Mouse (Mus musculus): ENCODE results near the gene Aldh16a1. TPM values are rescaled to one million over a fixed set of nuclear protein-coding genes. Genes with fewer than 3 reads are reported as not detected.

The Aldh16a1 gene
- polyA plus RNA-seq, 1 experiment = 106 TPM

DNA sequence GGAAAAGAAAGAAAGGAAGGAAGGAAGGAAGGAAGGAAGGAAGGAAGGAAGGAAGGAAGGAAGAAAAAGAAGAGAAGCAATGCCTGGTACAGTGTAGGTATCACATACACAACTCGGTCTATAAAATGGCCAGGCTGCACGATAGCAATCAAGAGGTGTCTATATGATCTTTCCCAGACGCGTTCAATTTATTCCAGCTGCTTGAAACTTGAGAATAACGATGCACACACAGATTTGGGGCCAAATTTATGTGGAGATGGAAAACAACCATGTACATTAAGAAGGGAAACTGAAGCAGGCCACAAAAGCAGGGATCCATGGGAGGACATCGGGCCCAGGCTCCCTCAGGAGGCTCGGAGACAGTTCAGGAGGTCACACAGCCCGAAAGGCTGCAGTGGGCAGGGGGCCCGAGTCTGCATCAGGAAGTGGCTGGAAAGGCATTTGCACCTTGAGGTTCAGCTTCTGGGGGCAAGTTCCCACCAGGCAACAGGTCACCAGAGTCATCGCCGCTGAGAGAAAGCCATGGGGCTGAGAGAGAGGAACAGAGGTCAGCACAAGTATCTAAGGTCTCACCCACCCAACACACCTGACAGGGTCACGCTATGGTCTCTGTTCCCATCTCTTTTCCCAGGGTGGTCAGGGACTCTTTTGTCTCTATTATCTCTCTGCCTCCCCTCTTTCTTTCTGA lies 61.4 kb downstream of the Aldh16a1 start:
- Histone ChIP-seq H3K4me3 (ENCODE audit: insufficient read depth, low read depth, low read length) (no peak overlapping the region), H3K4me1 (ENCODE audit: control insufficient read depth, insufficient read depth, low read length) (peaks cover 5% of the 10 kb centered on the region; the same call in 1 of the 2 replicates), H3K27me3 (replicated peaks; ENCODE audit: control insufficient read depth, insufficient read depth, low read length) (no peaks in the 10 kb centered on the region), H3K27ac (ENCODE audit: insufficient read depth, low read depth, low read length) (no peak overlapping the region), H3K36me3 (ENCODE audit: control insufficient read depth, insufficient read depth, low read length) (no peaks in the 10 kb centered on the region)
- 54% methylated on average over 12 of the region's 12 CpGs for WGBS
- TF ChIP-seq POLR2A (IDR thresholded peaks at IDR 0.05; ENCODE audit: low read depth, low read length) = no peak
- TF ChIP-seq CTCF (conservative IDR thresholded peaks at IDR 0.05; ENCODE audit: insufficient read depth, insufficient read length, low read depth, low read length) = no peak
- no peak for DNase-seq

DNA sequence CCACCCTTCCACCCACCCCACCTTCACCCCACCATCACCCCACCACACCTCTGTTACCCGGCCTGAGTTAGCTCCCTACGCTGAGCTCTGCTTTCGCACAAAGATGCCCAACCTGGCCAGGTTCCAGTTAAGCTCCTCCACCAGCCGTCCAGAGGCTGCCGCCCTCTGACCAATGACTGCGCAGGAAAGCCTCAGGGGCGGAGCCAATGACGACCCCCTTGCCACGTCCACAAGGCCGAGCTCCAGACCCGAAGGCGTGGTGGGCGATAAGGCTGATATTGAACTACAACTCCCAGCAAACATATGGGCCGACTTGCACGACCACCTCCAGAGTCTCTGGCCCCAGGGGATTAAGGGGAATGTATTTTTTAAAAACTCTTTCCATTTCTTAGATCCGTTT lies 62.3 kb downstream of the Aldh16a1 start, which contains the start of gene Rcn3:
Gene Rcn3 (minus strand): TSS at position 174 of the 400 bp plus-strand sequence.
- WGBS = 1% methylated on average over 16 of the region's 16 CpGs
- Histone ChIP-seq H3K27me3 (replicated peaks; ENCODE audit: control insufficient read depth, insufficient read depth, low read length) (no peaks in the 10 kb centered on the region), H3K4me3 (ENCODE audit: insufficient read depth, low read depth, low read length) (peak within 1 kb of the TSS; percentile 49), H3K27ac (ENCODE audit: insufficient read depth, low read depth, low read length) (no peak within 1 kb of the TSS), H3K4me1 (ENCODE audit: control insufficient read depth, insufficient read depth, low read length) (no peaks in the 10 kb centered on the region), H3K36me3 (ENCODE audit: control insufficient read depth, insufficient read depth, low read length) (no peaks in the 10 kb centered on the region)
- TF ChIP-seq POLR2A (IDR thresholded peaks at IDR 0.05; ENCODE audit: low read depth, low read length) = no peak
- TF ChIP-seq CTCF (conservative IDR thresholded peaks at IDR 0.05; ENCODE audit: insufficient read depth, insufficient read length, low read depth, low read length) = no peak
- peak; percentile 77 for DNase-seq

GRCm38 (mm10) chr7:45091001-45091990 lies 63.1 kb downstream of the Aldh16a1 start:
- no peak for TF ChIP-seq POLR2A (IDR thresholded peaks at IDR 0.05; ENCODE audit: low read depth, low read length)
- TF ChIP-seq CTCF (conservative IDR thresholded peaks at IDR 0.05; ENCODE audit: insufficient read depth, insufficient read length, low read depth, low read length) = no peak
- 24% methylated on average over 35 of the region's 35 CpGs for WGBS
- Histone ChIP-seq H3K27me3 (replicated peaks; ENCODE audit: control insufficient read depth, insufficient read depth, low read length) (no peaks in the 10 kb centered on the region), H3K27ac (ENCODE audit: insufficient read depth, low read depth, low read length) (no peak overlapping the region), H3K4me1 (ENCODE audit: control insufficient read depth, insufficient read depth, low read length) (no peaks in the 10 kb centered on the region), H3K4me3 (ENCODE audit: insufficient read depth, low read depth, low read length) (peak overlapping the region; percentile 49), H3K36me3 (ENCODE audit: control insufficient read depth, insufficient read depth, low read length) (no peaks in the 10 kb centered on the region)
- DNase-seq = no peak

Other genes starting within 250 kb of the Aldh16a1 start
- 58.0 and 70.6 TPM in 2 replicates for gene Ap2a1, start 225.1 kb downstream of the Aldh16a1 start, polyA plus RNA-seq (2012; rRNA removed)
- gene Tsks, start 211.4 kb downstream of the Aldh16a1 start, polyA plus RNA-seq (2012; rRNA removed) = 0.11 and 0.65 TPM in 2 replicates
- gene Cpt1c, start 179.7 kb downstream of the Aldh16a1 start, polyA plus RNA-seq (2012; rRNA removed) = 5.6 and 8.5 TPM in 2 replicates
- 89.9 and 95.4 TPM in 2 replicates for gene Prmt1, start 168.0 kb downstream of the Aldh16a1 start, polyA plus RNA-seq (2012; rRNA removed)
- 105 and 107 TPM in 2 replicates for gene Irf3, start 156.9 kb downstream of the Aldh16a1 start, polyA plus RNA-seq (2012; rRNA removed)
- gene Bcl2l12, start 155.9 kb downstream of the Aldh16a1 start, polyA plus RNA-seq (2012; rRNA removed) = 20.0 and 21.4 TPM in 2 replicates
- 38.8 and 41.1 TPM in 2 replicates for gene Scaf1, start 138.2 kb downstream of the Aldh16a1 start, polyA plus RNA-seq (2012; rRNA removed)
- 82.3 and 84.1 TPM in 2 replicates for gene Rras, start 136.6 kb downstream of the Aldh16a1 start, polyA plus RNA-seq (2012; rRNA removed)
- 7.1 and 9.1 TPM in 2 replicates for gene Prr12, start 101.7 kb downstream of the Aldh16a1 start, polyA plus RNA-seq (2012; rRNA removed)
- 60.4 and 67.6 TPM in 2 replicates for gene Nosip, start 92.2 kb downstream of the Aldh16a1 start, polyA plus RNA-seq (2012; rRNA removed)
- gene Prrg2, start 91.9 kb downstream of the Aldh16a1 start, polyA plus RNA-seq (2012; rRNA removed) = 80.9 and 95.4 TPM in 2 replicates
- 67.0 and 68.7 TPM in 2 replicates for gene Rcn3, start 62.4 kb downstream of the Aldh16a1 start, polyA plus RNA-seq (2012; rRNA removed)
- gene Fcgrt, start 50.7 kb downstream of the Aldh16a1 start, polyA plus RNA-seq (2012; rRNA removed) = 240 and 244 TPM in 2 replicates
- 176 and 310 TPM in 2 replicates for gene Rps11, start 30.1 kb downstream of the Aldh16a1 start, polyA plus RNA-seq (2012; rRNA removed)
- 1,329 and 1,360 TPM in 2 replicates for gene Rpl13a, start 25.8 kb downstream of the Aldh16a1 start, polyA plus RNA-seq (2012; rRNA removed)
- 5.6 TPM in 2 replicates for gene Gm45713, start 18.4 kb downstream of the Aldh16a1 start, polyA plus RNA-seq (2012; rRNA removed)
- 36.8 and 37.7 TPM in 2 replicates for gene Flt3l, start 18.2 kb downstream of the Aldh16a1 start, polyA plus RNA-seq (2012; rRNA removed)
- gene Pih1d1, start 281 bp downstream of the Aldh16a1 start, polyA plus RNA-seq (2012; rRNA removed) = 80.3 and 84.9 TPM in 2 replicates
- gene Slc17a7, start 9.4 kb upstream of the Aldh16a1 start, polyA plus RNA-seq (2012; rRNA removed) = not detected in 2 replicates
- gene Gfy, start 25.0 kb upstream of the Aldh16a1 start, polyA plus RNA-seq (2012; rRNA removed) = not detected in 2 replicates
- gene Pth2, start 26.4 kb upstream of the Aldh16a1 start, polyA plus RNA-seq (2012; rRNA removed) = not detected in 2 replicates
- gene Ccdc155, start 50.3 kb upstream of the Aldh16a1 start, polyA plus RNA-seq (2012; rRNA removed) = 0.04 and 0.05 TPM in 2 replicates
- 0.39 and 0.54 TPM in 2 replicates for gene Dkkl1, start 57.6 kb upstream of the Aldh16a1 start, polyA plus RNA-seq (2012; rRNA removed)
- gene Tead2, start 61.2 kb upstream of the Aldh16a1 start, polyA plus RNA-seq (2012; rRNA removed) = 10.0 and 13.2 TPM in 2 replicates
- gene Cd37, start 84.5 kb upstream of the Aldh16a1 start, polyA plus RNA-seq (2012; rRNA removed) = 7.9 and 30.1 TPM in 2 replicates
- gene Slc6a16, start 86.5 kb upstream of the Aldh16a1 start, polyA plus RNA-seq (2012; rRNA removed) = 0.05 TPM in 1 of 2 replicates, not detected in the other
- gene Slc6a21, start 122.9 kb upstream of the Aldh16a1 start, polyA plus RNA-seq (2012; rRNA removed) = 0.14 and 0.19 TPM in 2 replicates
- gene Trpm4, start 179.2 kb upstream of the Aldh16a1 start, polyA plus RNA-seq (2012; rRNA removed) = 17.9 and 18.2 TPM in 2 replicates
- 0.14 and 3.2 TPM in 2 replicates for gene Hrc, start 180.7 kb upstream of the Aldh16a1 start, polyA plus RNA-seq (2012; rRNA removed)
- gene Ppfia3, start 212.4 kb upstream of the Aldh16a1 start, polyA plus RNA-seq (2012; rRNA removed) = 0.50 and 0.64 TPM in 2 replicates
- gene Lin7b, start 216.0 kb upstream of the Aldh16a1 start, polyA plus RNA-seq (2012; rRNA removed) = 2.7 and 3.9 TPM in 2 replicates
- 137 and 138 TPM in 2 replicates for gene Snrnp70, start 241.2 kb upstream of the Aldh16a1 start, polyA plus RNA-seq (2012; rRNA removed)

Data from kidney, adult 2 months (tissue).